Mouse (Mus musculus): ENCODE results near the gene Pias4. TPM values are rescaled to one million over a fixed set of nuclear protein-coding genes. Genes with fewer than 3 reads are reported as not detected.
A peak's percentile ranks its signal among the peaks of the same experiment; 100 is the strongest.

The Pias4 gene
- polyA plus RNA-seq, 1 experiment from 2014 or later: 62.2 TPM

- H3K27me3 ChIP-seq (ENCODE audit: insufficient read depth, poor library complexity, severe bottlenecking): no peaks in the 10 kb centered on the region
- DNase-seq (ENCODE audit: low spot score): peak; percentile 98
- peak overlapping the region; percentile 95 for H3K4me3 ChIP-seq
- peak overlapping the region; percentile 99 for H3K27ac ChIP-seq
- under 1% methylated on average over 35 of the region's 35 CpGs for WGBS
- no peaks in the 10 kb centered on the region for H3K9me3 ChIP-seq
- peaks cover 33% of the 10 kb centered on the region for H3K36me3 ChIP-seq
- peaks cover 34% of the 10 kb centered on the region for H3K4me1 ChIP-seq
Measured at GRCm38 (mm10) chr10:81106113-81106721, 61.5 kb downstream of the Pias4 start.

GRCm38 (mm10) chr10:81105565-81106112 is 62.1 kb downstream of the Pias4 start, which contains the start of gene Map2k2:
Gene Map2k2, plus strand, starts transcription at chr10:81105915.
- H3K4me3 ChIP-seq: peak within 1 kb of the TSS; percentile 95
- no peaks in the 10 kb centered on the region for H3K27me3 ChIP-seq (ENCODE audit: insufficient read depth, poor library complexity, severe bottlenecking)
- peaks cover 27% of the 10 kb centered on the region for H3K36me3 ChIP-seq
- peak within 1 kb of the TSS; percentile 99 for H3K27ac ChIP-seq
- H3K4me1 ChIP-seq: peaks cover 34% of the 10 kb centered on the region
- under 1% methylated on average over 56 of the region's 56 CpGs for WGBS
- no peaks in the 10 kb centered on the region for H3K9me3 ChIP-seq
- DNase-seq (ENCODE audit: low spot score): peak; percentile 98

Small RNAs within 50 kb of the gene (microRNA-seq; reads per million reads assigned to microRNA genes)
- gene Mir5615-1: not detected
- gene Mir5615-2: not detected

Other genes starting within 250 kb of the Pias4 start
- gene Lmnb2, start 249.7 kb downstream of the Pias4 start, polyA plus RNA-seq (2016; fragmentation: Nextera tagmentation; extraction: Ambion mirVana): 39.7 and 47.3 TPM in 2 replicates
- 17.1 and 20.1 TPM in 2 replicates for gene Gadd45b, start 237.8 kb downstream of the Pias4 start, polyA plus RNA-seq (2016; fragmentation: Nextera tagmentation; extraction: Ambion mirVana)
- 1.5 and 2.1 TPM in 2 replicates for gene Gng7, start 153.0 kb downstream of the Pias4 start, polyA plus RNA-seq (2016; fragmentation: Nextera tagmentation; extraction: Ambion mirVana)
- 0.08 and 0.11 TPM in 2 replicates for gene Diras1, start 142.3 kb downstream of the Pias4 start, polyA plus RNA-seq (2016; fragmentation: Nextera tagmentation; extraction: Ambion mirVana)
- 8.9 and 10.7 TPM in 2 replicates for gene Slc39a3, start 130.5 kb downstream of the Pias4 start, polyA plus RNA-seq (2016; fragmentation: Nextera tagmentation; extraction: Ambion mirVana)
- gene Sgta, start 107.7 kb downstream of the Pias4 start, polyA plus RNA-seq (2016; fragmentation: Nextera tagmentation; extraction: Ambion mirVana): 197 and 226 TPM in 2 replicates
- gene Thop1, start 97.9 kb downstream of the Pias4 start, polyA plus RNA-seq (2016; fragmentation: Nextera tagmentation; extraction: Ambion mirVana): 58.0 and 73.9 TPM in 2 replicates
- 0.43 and 2.4 TPM in 2 replicates for gene Creb3l3, start 69.0 kb downstream of the Pias4 start, polyA plus RNA-seq (2016; fragmentation: Nextera tagmentation; extraction: Ambion mirVana)
- gene Map2k2, start 62.0 kb downstream of the Pias4 start, polyA plus RNA-seq (2016; fragmentation: Nextera tagmentation; extraction: Ambion mirVana): 173 and 196 TPM in 2 replicates
- gene Zbtb7a, start 32.7 kb downstream of the Pias4 start, polyA plus RNA-seq (2016; fragmentation: Nextera tagmentation; extraction: Ambion mirVana): 17.6 and 18.6 TPM in 2 replicates
- 447 and 460 TPM in 2 replicates for gene Eef2, start 8.7 kb upstream of the Pias4 start, polyA plus RNA-seq (2016; fragmentation: Nextera tagmentation; extraction: Ambion mirVana)
- gene Dapk3, start 15.1 kb upstream of the Pias4 start, polyA plus RNA-seq (2016; fragmentation: Nextera tagmentation; extraction: Ambion mirVana): 56.3 and 78.7 TPM in 2 replicates
- gene 4930442H23Rik, start 15.9 kb upstream of the Pias4 start, polyA plus RNA-seq (2016; fragmentation: Nextera tagmentation; extraction: Ambion mirVana): not detected in 2 replicates
- gene Nmrk2, start 34.1 kb upstream of the Pias4 start, polyA plus RNA-seq (2016; fragmentation: Nextera tagmentation; extraction: Ambion mirVana): 2.7 and 3.8 TPM in 2 replicates
- 0.28 and 0.37 TPM in 2 replicates for gene Atcay, start 62.9 kb upstream of the Pias4 start, polyA plus RNA-seq (2016; fragmentation: Nextera tagmentation; extraction: Ambion mirVana)
- 4.9 and 5.6 TPM in 2 replicates for gene Zfr2, start 65.2 kb upstream of the Pias4 start, polyA plus RNA-seq (2016; fragmentation: Nextera tagmentation; extraction: Ambion mirVana)
- gene Matk, start 85.0 kb upstream of the Pias4 start, polyA plus RNA-seq (2016; fragmentation: Nextera tagmentation; extraction: Ambion mirVana): 1.2 and 2.2 TPM in 2 replicates
- gene Mrpl54, start 99.0 kb upstream of the Pias4 start, polyA plus RNA-seq (2016; fragmentation: Nextera tagmentation; extraction: Ambion mirVana): 284 and 285 TPM in 2 replicates
- gene Apba3, start 99.0 kb upstream of the Pias4 start, polyA plus RNA-seq (2016; fragmentation: Nextera tagmentation; extraction: Ambion mirVana): 56.5 and 57.0 TPM in 2 replicates
- gene Tjp3, start 123.7 kb upstream of the Pias4 start, polyA plus RNA-seq (2016; fragmentation: Nextera tagmentation; extraction: Ambion mirVana): 1.8 and 4.4 TPM in 2 replicates
- gene Pip5k1c, start 125.0 kb upstream of the Pias4 start, polyA plus RNA-seq (2016; fragmentation: Nextera tagmentation; extraction: Ambion mirVana): 42.6 and 55.9 TPM in 2 replicates
- gene Cactin, start 153.2 kb upstream of the Pias4 start, polyA plus RNA-seq (2016; fragmentation: Nextera tagmentation; extraction: Ambion mirVana): 37.2 and 51.6 TPM in 2 replicates
- 10.8 and 15.6 TPM in 2 replicates for gene Tbxa2r, start 160.8 kb upstream of the Pias4 start, polyA plus RNA-seq (2016; fragmentation: Nextera tagmentation; extraction: Ambion mirVana)
- gene Gipc3, start 175.3 kb upstream of the Pias4 start, polyA plus RNA-seq (2016; fragmentation: Nextera tagmentation; extraction: Ambion mirVana): not detected in 2 replicates
- gene Hmg20b, start 182.6 kb upstream of the Pias4 start, polyA plus RNA-seq (2016; fragmentation: Nextera tagmentation; extraction: Ambion mirVana): 100 and 109 TPM in 2 replicates
- gene Mfsd12, start 189.6 kb upstream of the Pias4 start, polyA plus RNA-seq (2016; fragmentation: Nextera tagmentation; extraction: Ambion mirVana): 10.3 and 12.8 TPM in 2 replicates
- gene 4930404N11Rik, start 197.9 kb upstream of the Pias4 start, polyA plus RNA-seq (2016; fragmentation: Nextera tagmentation; extraction: Ambion mirVana): 1.1 and 1.4 TPM in 2 replicates
- 105 and 117 TPM in 2 replicates for gene Fzr1, start 210.6 kb upstream of the Pias4 start, polyA plus RNA-seq (2016; fragmentation: Nextera tagmentation; extraction: Ambion mirVana)
- 100 and 105 TPM in 2 replicates for gene Dohh, start 216.5 kb upstream of the Pias4 start, polyA plus RNA-seq (2016; fragmentation: Nextera tagmentation; extraction: Ambion mirVana)
- 2.2 and 3.1 TPM in 2 replicates for gene Gm48551, start 216.5 kb upstream of the Pias4 start, polyA plus RNA-seq (2016; fragmentation: Nextera tagmentation; extraction: Ambion mirVana)
- 1.1 and 1.7 TPM in 2 replicates for gene Gm48552, start 221.1 kb upstream of the Pias4 start, polyA plus RNA-seq (2016; fragmentation: Nextera tagmentation; extraction: Ambion mirVana)
- gene Smim24, start 225.1 kb upstream of the Pias4 start, polyA plus RNA-seq (2016; fragmentation: Nextera tagmentation; extraction: Ambion mirVana): 3.4 and 4.0 TPM in 2 replicates